Mouse (Mus musculus) myocyte (in vitro differentiated cells): ENCODE data around the gene Ccdc65. TPM values are rescaled to one million over a fixed set of nuclear protein-coding genes. Genes with fewer than 3 reads are reported as not detected.
A peak's percentile ranks its signal among the peaks of the same experiment; 100 is the strongest.

ENCODE experiments used
- H3K27me3 ChIP-seq: one replicate; pipeline ENCODE4 v1.6.1; 2011; ENCODE audit not compliant: control insufficient read depth, insufficient read depth, insufficient read length
- H3K36me3 ChIP-seq: one replicate; pipeline ENCODE4 v1.6.1; 2011; ENCODE audit not compliant: control insufficient read depth, insufficient read depth
- H3K4me2 ChIP-seq: one replicate; pipeline ENCODE4 v1.6.1; 2011; ENCODE audit warnings: low read depth, control low read depth
- H3K4me3 ChIP-seq: one replicate; pipeline ENCODE4 v1.5.1; 2011; ENCODE audit warnings: mild to moderate bottlenecking, control low read depth, moderate library complexity
- H3K79me2 ChIP-seq: one replicate; pipeline ENCODE4 v1.6.1; 2011; ENCODE audit not compliant: control insufficient read depth, insufficient read depth
- H3ac ChIP-seq: one replicate; pipeline ENCODE4 v1.6.1; 2011; ENCODE audit not compliant: control insufficient read depth, insufficient read length
- CEBPB ChIP-seq: IDR thresholded peaks from 2 replicates; pipeline ENCODE4 v1.6.1; 2011; ENCODE audit warnings: mild to moderate bottlenecking, moderate library complexity; ENCODE audit not compliant: poor library complexity, insufficient read depth, severe bottlenecking
- E2F4 ChIP-seq: IDR thresholded peaks from one replicate; pipeline ENCODE4 v1.6.1; 2011; ENCODE audit warnings: mild to moderate bottlenecking, control low read depth, moderate library complexity; ENCODE audit not compliant: insufficient read depth
- MAX ChIP-seq: IDR thresholded peaks from one replicate; pipeline ENCODE4 v1.6.1; 2011; ENCODE audit warnings: low read depth, mild to moderate bottlenecking, control low read depth
- MYOD1 ChIP-seq, 3 experiments: IDR thresholded peaks; one replicate each; pipeline ENCODE4 v1.6.1; 2011; ENCODE audit warnings: control low read depth in 2 of 3, low read depth in 2 of 3, mild to moderate bottlenecking in 2 of 3, moderate library complexity in 1 of 3; ENCODE audit not compliant: insufficient read length in 2 of 3, control insufficient read depth in 1 of 3
- MYOG ChIP-seq, 3 experiments: IDR thresholded peaks; one replicate each; pipeline ENCODE4 v1.6.1; 2011; ENCODE audit warnings: control low read depth in 2 of 3, low read depth in 2 of 3, mild to moderate bottlenecking in 2 of 3; ENCODE audit not compliant: insufficient read length in 2 of 3, control insufficient read depth in 1 of 3, insufficient read depth in 1 of 3
- POLR2A ChIP-seq: IDR thresholded peaks from one replicate; pipeline ENCODE4 v1.6.1; 2011; ENCODE audit warnings: low read depth, mild to moderate bottlenecking, control low read depth, moderate library complexity; ENCODE audit not compliant: insufficient read length
- POLR2AphosphoS2 ChIP-seq: IDR thresholded peaks from one replicate; pipeline ENCODE4 v1.6.1; 2011; ENCODE audit warnings: low read depth, control low read depth; ENCODE audit not compliant: insufficient read length
- REST ChIP-seq: IDR thresholded peaks from one replicate; pipeline ENCODE4 v1.6.1; 2011; ENCODE audit warnings: mild to moderate bottlenecking, control low read depth, moderate library complexity; ENCODE audit not compliant: insufficient read depth, insufficient read length
- SRF ChIP-seq: IDR thresholded peaks from one replicate; pipeline ENCODE4 v1.6.1; 2011; ENCODE audit warnings: low read depth; ENCODE audit not compliant: control insufficient read depth, insufficient read length
- TCF12 ChIP-seq: IDR thresholded peaks from one replicate; pipeline ENCODE4 v1.6.1; 2011; ENCODE audit warnings: mild to moderate bottlenecking, control low read depth; ENCODE audit not compliant: poor library complexity, insufficient read depth, severe bottlenecking
- TCF3 ChIP-seq: IDR thresholded peaks from one replicate; pipeline ENCODE4 v1.6.1; 2011; ENCODE audit warnings: low read depth, control low read depth; ENCODE audit not compliant: insufficient read length
- USF1 ChIP-seq: IDR thresholded peaks from one replicate; pipeline ENCODE4 v1.6.1; 2011; ENCODE audit warnings: low read depth, mild to moderate bottlenecking, control low read depth, moderate library complexity
- polyA plus RNA-seq: library from polyadenylated mRNA; unstranded; fragments of >200 nt; fragmentation: generic; extraction: Trizol; gene quantifications from one replicate; pipeline ENCODE4 v1.2.1, GENCODE M21; 2012; ENCODE audit warnings: missing spikeins

The Ccdc65 gene
- polyA plus RNA-seq, 1 experiment, result 2.4 TPM

DNA sequence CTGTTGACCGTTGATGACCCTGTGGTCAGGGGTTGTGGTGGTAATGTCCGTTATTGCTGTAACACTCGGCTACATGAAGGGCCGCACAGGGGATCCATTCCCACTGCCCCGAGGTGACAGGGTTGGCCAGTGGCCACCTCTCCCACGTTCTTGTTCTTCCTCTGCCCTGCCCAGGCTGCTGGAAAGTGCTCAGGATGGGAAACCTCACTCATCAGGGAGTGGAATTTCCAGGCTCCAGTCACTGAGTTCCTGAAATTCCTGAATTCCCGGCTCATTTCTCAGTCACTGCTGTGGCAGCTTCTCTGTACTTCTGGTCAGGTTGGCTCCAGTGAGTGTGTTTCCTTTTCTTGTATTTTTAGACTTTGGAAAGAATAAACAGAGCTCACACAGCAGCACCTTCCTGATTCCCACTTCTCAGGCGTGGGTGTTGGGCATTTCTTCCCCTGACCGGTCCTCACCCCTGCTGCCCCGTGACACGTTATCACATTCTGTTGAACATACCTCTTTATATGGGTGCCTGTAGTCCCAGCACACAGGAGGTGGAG, 15.8 kb upstream of the Ccdc65 start:
- no peak for TF ChIP-seq REST
- no peak for TF ChIP-seq USF1
- no peak for TF ChIP-seq E2F4
- no peak for TF ChIP-seq MYOG (IDR thresholded peaks at IDR 0.05; ENCODE audit: control insufficient read depth in 1 of 3, insufficient read depth in 1 of 3, insufficient read length in 2 of 3, low read depth in 2 of 3)
- TF ChIP-seq POLR2AphosphoS2, result no peak
- TF ChIP-seq MAX, result no peak
- no peaks in the 10 kb centered on the region for H3K79me2 ChIP-seq
- no peaks in the 10 kb centered on the region for H3K27me3 ChIP-seq
- H3K36me3 ChIP-seq, result no peaks in the 10 kb centered on the region
- H3K4me2 ChIP-seq, result peak overlapping the region; percentile 59
- no peak overlapping the region for H3ac ChIP-seq
- no peak overlapping the region for H3K4me3 ChIP-seq

DNA sequence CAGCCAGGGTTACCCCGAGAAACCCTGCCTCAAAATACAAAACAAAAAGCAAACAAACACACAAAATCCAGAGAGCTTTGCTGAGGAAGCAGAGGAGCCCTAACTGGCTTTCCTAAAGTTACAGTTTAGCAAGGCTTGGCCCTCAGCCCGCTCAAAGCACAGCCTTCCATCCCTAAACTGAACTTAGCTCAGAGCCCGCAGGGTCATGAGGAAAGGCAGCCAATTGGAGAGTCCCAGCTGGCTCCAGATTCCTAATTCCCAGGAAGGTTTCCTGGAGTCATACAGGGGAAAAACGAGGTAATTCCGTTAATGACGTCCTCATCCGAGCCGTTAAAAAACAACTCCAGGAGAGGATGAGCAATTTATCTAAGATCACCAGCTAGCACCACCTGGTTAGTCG, 12.3 kb upstream of the Ccdc65 start:
- Histone ChIP-seq H3K27me3 (peaks cover 13% of the 10 kb centered on the region), H3K79me2 (no peaks in the 10 kb centered on the region), H3K4me3 (no peak overlapping the region), H3K36me3 (no peaks in the 10 kb centered on the region), H3ac (no peak overlapping the region), H3K4me2 (no peak overlapping the region)
- TF ChIP-seq POLR2A (no peak), POLR2AphosphoS2 (no peak), MAX (no peak), USF1 (no peak), MYOG (IDR thresholded peaks at IDR 0.05; ENCODE audit: control insufficient read depth in 1 of 3, insufficient read depth in 1 of 3, insufficient read length in 2 of 3, low read depth in 2 of 3) (no peak), MYOD1 (IDR thresholded peaks at IDR 0.05; ENCODE audit: control insufficient read depth in 1 of 3, insufficient read length in 2 of 3, low read depth in 2 of 3) (no peak), TCF3 (no peak), TCF12 (no peak), REST (no peak), SRF (no peak), CEBPB (no peak), E2F4 (no peak)

DNA sequence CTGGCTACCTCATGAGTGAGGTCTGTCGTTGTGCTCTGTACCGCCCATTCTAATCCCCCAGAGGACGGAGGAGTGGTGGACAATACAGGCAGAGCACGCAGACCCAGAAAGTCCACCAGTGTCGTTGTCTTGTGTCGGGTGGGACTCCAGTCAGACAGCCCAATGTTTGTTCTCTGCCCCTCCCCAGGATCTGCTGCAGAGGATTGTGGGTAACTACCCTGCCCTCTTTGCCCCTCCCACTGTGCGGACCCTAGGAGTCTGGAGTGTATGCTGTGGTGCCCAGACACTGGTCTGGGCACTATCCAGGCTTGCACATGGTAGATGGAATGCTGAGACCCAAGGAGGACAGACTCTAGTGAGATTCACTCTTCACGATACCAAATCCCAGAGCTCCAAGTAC, 11.8 kb upstream of the Ccdc65 start:
- Histone ChIP-seq H3K27me3 (peaks cover 18% of the 10 kb centered on the region), H3K4me2 (no peak overlapping the region), H3ac (no peak overlapping the region), H3K4me3 (no peak overlapping the region), H3K36me3 (no peaks in the 10 kb centered on the region), H3K79me2 (no peaks in the 10 kb centered on the region)
- TF ChIP-seq POLR2A, result no peak
- TF ChIP-seq USF1, result no peak
- no peak for TF ChIP-seq POLR2AphosphoS2

DNA sequence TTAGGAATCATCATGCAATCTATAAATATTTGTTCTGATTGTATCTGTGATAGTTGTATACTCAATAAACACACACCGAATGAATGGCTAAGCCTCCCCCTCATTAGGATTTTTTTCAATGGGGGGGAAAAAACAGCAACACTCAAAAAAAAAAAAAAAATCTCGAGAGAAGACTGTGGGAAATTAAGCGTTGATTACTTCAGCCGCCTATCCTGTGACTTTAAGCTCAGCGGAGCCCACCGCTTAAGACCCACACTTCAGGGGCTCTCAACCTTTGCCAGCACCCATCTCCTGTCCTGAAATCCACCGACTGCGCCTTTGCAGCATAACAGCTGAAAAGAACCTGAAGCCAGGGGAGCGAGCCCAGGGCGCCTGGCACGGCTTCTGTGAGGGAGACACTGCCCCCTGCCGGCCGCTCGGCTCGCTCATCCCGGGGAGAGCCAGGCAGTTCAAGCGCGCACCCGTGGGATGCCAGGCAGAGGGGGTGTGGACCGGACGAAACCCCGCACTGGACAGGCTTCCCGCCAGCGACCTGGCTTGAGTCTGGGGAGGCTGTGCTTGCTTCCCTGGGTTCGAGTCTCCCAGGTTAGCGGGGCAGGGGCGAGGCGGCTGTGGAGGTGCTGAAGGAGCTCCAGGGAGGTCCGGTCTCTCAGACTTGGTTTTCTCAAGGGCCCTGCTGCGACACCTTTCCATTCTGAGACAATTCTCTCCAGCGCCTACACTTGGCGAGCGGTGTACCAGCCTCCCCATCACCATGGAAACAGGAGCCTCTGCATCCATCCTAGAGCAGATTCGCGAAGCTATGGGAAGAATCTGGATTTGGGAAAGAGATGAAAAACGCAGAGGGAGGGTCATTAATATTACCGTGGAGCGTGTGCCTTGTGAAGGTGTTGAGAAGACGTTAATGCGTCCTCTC, 8.6 kb upstream of the Ccdc65 start:
- no peak overlapping the region for H3K4me3 ChIP-seq

DNA sequence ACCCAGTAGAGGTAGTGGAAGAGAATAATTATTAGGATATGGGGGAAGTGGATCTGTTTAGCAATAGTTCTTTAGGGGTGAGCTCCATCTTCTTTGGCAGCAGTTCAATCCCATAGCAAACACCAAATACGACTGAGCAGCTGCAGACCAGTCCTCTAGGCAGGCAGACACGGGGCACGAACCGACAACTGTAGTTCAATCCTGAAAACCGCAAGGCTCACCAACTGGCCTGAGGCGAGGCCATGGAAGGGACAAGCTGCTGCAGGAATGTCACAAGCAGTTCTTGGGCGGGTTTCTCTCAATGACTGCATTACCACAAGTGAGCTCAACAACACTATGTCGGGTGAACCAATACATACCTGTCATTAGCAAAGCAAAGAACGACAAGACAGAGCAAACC, 3.7 kb upstream of the Ccdc65 start:
- H3K36me3 ChIP-seq, result no peaks in the 10 kb centered on the region
- no peak overlapping the region for H3K4me3 ChIP-seq
- no peak overlapping the region for H3K4me2 ChIP-seq
- no peak for TF ChIP-seq USF1
- peak in 2 of 3 experiments; percentile 33 to 74 for TF ChIP-seq MYOD1 (IDR thresholded peaks at IDR 0.05; ENCODE audit: control insufficient read depth in 1 of 3, insufficient read length in 2 of 3, low read depth in 2 of 3)
- TF ChIP-seq MYOG (IDR thresholded peaks at IDR 0.05; ENCODE audit: control insufficient read depth in 1 of 3, insufficient read depth in 1 of 3, insufficient read length in 2 of 3, low read depth in 2 of 3), result peak; percentile 31 to 88 (median 78)
- H3K27me3 ChIP-seq, result peaks cover 19% of the 10 kb centered on the region
- H3K79me2 ChIP-seq, result no peaks in the 10 kb centered on the region
- no peak overlapping the region for H3ac ChIP-seq

More for the DNA sequence above, 8.6 kb upstream of the Ccdc65 start:
- H3ac ChIP-seq, result no peak overlapping the region
- H3K79me2 ChIP-seq, result no peaks in the 10 kb centered on the region
- TF ChIP-seq MYOD1 (IDR thresholded peaks at IDR 0.05; ENCODE audit: control insufficient read depth in 1 of 3, insufficient read length in 2 of 3, low read depth in 2 of 3), result peak in 2 of 3 experiments; percentile 2 to 35
- peak in 2 of 3 experiments; percentile 26 to 72 for TF ChIP-seq MYOG (IDR thresholded peaks at IDR 0.05; ENCODE audit: control insufficient read depth in 1 of 3, insufficient read depth in 1 of 3, insufficient read length in 2 of 3, low read depth in 2 of 3)
- no peak for TF ChIP-seq CEBPB
- peak overlapping the region; percentile 74 for H3K4me2 ChIP-seq
- H3K36me3 ChIP-seq, result no peaks in the 10 kb centered on the region
- H3K27me3 ChIP-seq, result peaks cover 19% of the 10 kb centered on the region
